Mouse (Mus musculus) embryonic fibroblast, embryonic 13.5 days (primary cell): Measurements from ENCODE around the gene Clmp.

ENCODE experiments used
- CTCF ChIP-seq: IDR thresholded peaks from 2 replicates; pipeline ENCODE4 v1.5.1; 2011; ENCODE audit warnings: mild to moderate bottlenecking, control low read depth, low read length, moderate library complexity, borderline replicate concordance; ENCODE audit not compliant: insufficient read depth
- POLR2A ChIP-seq: IDR thresholded peaks from 2 replicates; pipeline ENCODE4 v1.6.1; 2011; ENCODE audit warnings: low read depth, mild to moderate bottlenecking, control low read depth, low read length, moderate library complexity

GRCm38 (mm10) chr9:40687053-40687452, 1.3 kb downstream of the Clmp start:
- TF ChIP-seq CTCF (no peak), POLR2A (no peak)
